Comparison of ENCODE assay signal across 11 mouse cellular contexts in genomic region chrX:137620697-137621096, GRCm38 (mm10). TPM values are rescaled to one million over a fixed set of nuclear protein-coding genes. Genes with fewer than 3 reads are reported as not detected.
DNase-seq lines count a peak whose midpoint lies in the region; ATAC-seq lines count a peak whose summit lies in the region.
"Had no signal": no experiment of that assay in that cellular context is flagged by ENCODE, and none has a peak within 500 bp of the region (broad histone marks: within the 10 kb centered on the region; RNA-seq: fewer than 3 reads in every experiment).

No protein-coding gene starts in this region.

- no peak for ATAC-seq in granulocyte monocyte progenitor cell, adult 5-6 weeks (replicated peaks; ENCODE audit: poor library complexity, severe bottlenecking)
- ATAC-seq in cerebellum, adult (ENCODE audit: insufficient number of reproducible peaks, low FRiP score, low TSS enrichment): no peak

- intact Hi-C loops in heart, postnatal 10 days (cut with DNase I): no loop called here
- intact Hi-C loops in heart, postnatal 25 days (cut with DNase I): no loop called here

- DNase-seq in heart, postnatal 10 days: peak; percentile 9 to 12
- no peak for DNase-seq in heart, postnatal 25 days (ENCODE audit: low spot score)
- DNase-seq in 3T3-L1 (ENCODE audit: low read depth, low spot score) (peak; percentile 7), R1 (ENCODE audit: low read depth, low spot score) (peak; percentile 13)
- DNase-seq in embryo, embryonic 11 days: peak; percentile 33
- DNase-seq in right cerebral cortex, postnatal 14 days: no peak
- DNase-seq: cerebellum, adult 11-12 months; lung, postnatal 14 days had no signal

RNA-seq across cellular contexts. Expression of gene Il1rapl2, which starts 50.3 kb away (rescaled TPM):
- not detected for total RNA-seq in heart, postnatal 10 days (2021)
- not detected for total RNA-seq in heart, postnatal 25 days (2021)
- not detected in 2 replicates for total RNA-seq in granulocyte monocyte progenitor cell, adult 5-6 weeks (2014; fragmentation: Nextera tagmentation)
- not detected in 2 replicates for total RNA-seq in granulocyte monocyte progenitor cell, adult 5-6 weeks (2017)
- total RNA-seq: monocyte, adult 5-6 weeks had no signal

Comparison
In these comparisons a context has a peak if more than half of its experiments do, and no peak if none do; other contexts are left out.
1. DNase-seq: peak in heart, postnatal 10 days (2 of 2), 3T3-L1 (single experiment), R1 (single experiment) and embryo, embryonic 11 days (single experiment); none in heart, postnatal 25 days (single experiment) and right cerebral cortex, postnatal 14 days (single experiment).